Mouse (Mus musculus): ENCODE measurements around the gene Gm11568. TPM values are rescaled to one million over a fixed set of nuclear protein-coding genes. Genes with fewer than 3 reads are reported as not detected.

Gene Gm11568
- not detected for polyA plus RNA-seq (2017; shearing (Covaris generic))

DNA sequence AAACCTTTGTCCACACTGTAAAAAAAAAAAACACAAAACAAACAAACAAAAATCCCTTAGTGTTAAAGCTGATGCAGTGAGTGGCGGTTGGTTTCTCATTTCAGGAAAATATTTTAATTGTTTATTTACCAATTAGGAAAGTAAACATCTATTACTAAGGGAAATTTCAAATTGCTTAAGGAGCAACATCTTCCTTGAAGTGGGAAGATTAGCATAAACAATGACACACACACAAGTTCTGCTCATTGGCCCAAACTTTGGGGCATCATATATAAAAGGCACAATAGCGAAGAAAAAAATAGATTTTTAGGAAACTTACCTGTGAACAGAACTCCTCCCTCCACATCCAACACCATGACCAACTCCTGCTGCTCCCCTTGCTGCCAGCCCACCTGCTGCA, at the start of gene Gm11568:
Gm11568 (plus strand) TSS at position 301 of the 400 bp plus-strand sequence.

DNA sequence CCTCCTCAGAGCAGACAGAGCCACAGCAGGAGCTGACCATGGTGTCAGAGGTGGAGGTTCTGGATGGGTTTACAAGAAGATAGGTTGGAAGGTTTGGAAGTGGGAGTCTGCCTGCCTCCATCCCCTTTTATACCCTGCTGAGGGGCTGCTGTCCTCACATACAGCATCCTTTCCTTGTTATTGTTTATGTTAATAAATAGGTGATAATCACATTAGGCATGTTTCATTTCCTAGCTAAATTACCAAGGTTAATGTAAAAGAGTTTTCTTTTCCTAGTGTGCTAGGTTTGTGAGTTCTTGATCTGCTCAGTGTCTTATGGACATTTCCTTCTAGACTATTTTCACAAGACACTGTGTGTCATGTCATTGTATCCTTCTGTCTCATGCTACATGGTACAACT, 47.9 kb upstream of the Gm11568 start, which contains the start of gene Krtap4-13:
Krtap4-13 (minus strand) TSS at position 101 of the 400 bp plus-strand sequence.

DNA sequence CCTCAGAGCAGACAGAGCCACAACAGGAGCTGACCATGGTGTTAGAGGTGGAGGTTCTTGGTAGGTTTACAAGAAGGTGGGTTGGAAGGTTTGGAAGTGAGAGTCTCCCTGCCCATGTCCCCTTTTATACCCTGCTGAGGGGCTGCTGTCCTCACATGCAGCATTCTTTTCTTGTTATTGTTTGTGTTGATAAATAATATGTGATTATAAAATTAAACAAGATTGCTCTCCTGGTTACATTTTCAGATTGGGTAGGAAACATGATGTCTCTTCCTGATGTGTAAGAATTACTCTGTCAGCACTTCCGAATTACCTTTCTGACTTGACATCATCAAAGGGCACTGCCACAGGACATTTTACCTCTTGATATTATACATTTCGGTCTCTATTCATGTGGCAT, 42.2 kb upstream of the Gm11568 start, which contains the start of gene Gm11564:
Gm11564 (minus strand) TSS at position 101 of the 400 bp plus-strand sequence.

GRCm38 (mm10) chr11:99837966-99838365, 19.8 kb upstream of the Gm11568 start, which contains the start of gene 2300003K06Rik:
Gene 2300003K06Rik (minus strand): TSS chr11:99838066.

GRCm38 (mm10) chr11:99851508-99851907, 6.2 kb upstream of the Gm11568 start, which contains the start of gene Krtap4-16:
Gene Krtap4-16 (minus strand): TSS chr11:99851608.

GRCm38 (mm10) chr11:99864176-99864575, 6.5 kb downstream of the Gm11568 start, which contains the start of gene Gm11559:
Gene Gm11559 (plus strand): TSS chr11:99864476.

GRCm38 (mm10) chr11:99873089-99873488, 15.4 kb downstream of the Gm11568 start, which contains the start of gene Krtap9-1:
Gene Krtap9-1 (plus strand): TSS chr11:99873389.

DNA sequence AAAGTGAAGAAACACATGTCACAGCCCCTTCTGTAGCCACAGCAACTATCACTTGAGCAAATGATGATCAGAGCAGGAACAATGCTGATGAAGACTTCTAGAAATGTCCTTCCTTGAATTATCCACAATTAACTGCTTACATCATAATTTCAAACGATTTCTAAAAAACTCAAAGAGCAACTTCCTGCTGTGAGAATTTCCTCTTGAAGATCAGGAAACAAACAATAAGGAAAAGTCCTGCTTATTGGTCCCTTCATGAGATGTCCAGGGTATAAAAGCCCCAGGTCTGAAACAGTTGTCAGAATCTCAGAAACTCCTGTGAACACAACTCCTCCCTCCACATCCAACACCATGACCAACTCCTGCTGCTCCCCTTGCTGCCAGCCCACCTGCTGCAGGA, 21.2 kb downstream of the Gm11568 start, which contains the start of gene Gm11567:
Gm11567 (plus strand) TSS at position 301 of the 400 bp plus-strand sequence.

GRCm38 (mm10) chr11:99907620-99908019, 49.9 kb downstream of the Gm11568 start, which contains the start of gene Krtap31-1:
Gene Krtap31-1 (plus strand): TSS chr11:99907920.

Other genes starting within 250 kb of the Gm11568 start
- not detected for gene Gm11937, start 247.7 kb upstream of the Gm11568 start, polyA plus RNA-seq (2017; shearing (Covaris generic))
- gene Krtap2-4, start 243.1 kb upstream of the Gm11568 start, polyA plus RNA-seq (2017; shearing (Covaris generic)) = not detected
- not detected for gene Gm11562, start 237.5 kb upstream of the Gm11568 start, polyA plus RNA-seq (2017; shearing (Covaris generic))
- gene Krtap4-1, start 229.7 kb upstream of the Gm11568 start, polyA plus RNA-seq (2017; shearing (Covaris generic)) = not detected
- gene Krtap4-2, start 222.8 kb upstream of the Gm11568 start, polyA plus RNA-seq (2017; shearing (Covaris generic)) = not detected
- not detected for gene Krtap4-7, start 213.8 kb upstream of the Gm11568 start, polyA plus RNA-seq (2017; shearing (Covaris generic))
- not detected for gene Gm11555, start 207.7 kb upstream of the Gm11568 start, polyA plus RNA-seq (2017; shearing (Covaris generic))
- gene Gm11563, start 199.0 kb upstream of the Gm11568 start, polyA plus RNA-seq (2017; shearing (Covaris generic)) = not detected
- not detected for gene Krtap4-6, start 192.0 kb upstream of the Gm11568 start, polyA plus RNA-seq (2017; shearing (Covaris generic))
- gene Gm14190, start 167.2 kb upstream of the Gm11568 start, polyA plus RNA-seq (2017; shearing (Covaris generic)) = not detected
- gene Gm14180, start 123.6 kb upstream of the Gm11568 start, polyA plus RNA-seq (2017; shearing (Covaris generic)) = not detected
- gene Gm11595, start 85.0 kb upstream of the Gm11568 start, polyA plus RNA-seq (2017; shearing (Covaris generic)) = not detected
- gene Krtap4-8, start 77.2 kb upstream of the Gm11568 start, polyA plus RNA-seq (2017; shearing (Covaris generic)) = not detected
- gene Krtap4-9, start 72.7 kb upstream of the Gm11568 start, polyA plus RNA-seq (2017; shearing (Covaris generic)) = not detected
- not detected for gene Gm11596, start 64.5 kb upstream of the Gm11568 start, polyA plus RNA-seq (2017; shearing (Covaris generic))
- gene Gm11569, start 59.0 kb upstream of the Gm11568 start, polyA plus RNA-seq (2017; shearing (Covaris generic)) = not detected
- gene Gm11554, start 53.5 kb upstream of the Gm11568 start, polyA plus RNA-seq (2017; shearing (Covaris generic)) = not detected
- gene Krtap4-13, start 48.0 kb upstream of the Gm11568 start, polyA plus RNA-seq (2017; shearing (Covaris generic)) = not detected
- gene Gm11564, start 42.3 kb upstream of the Gm11568 start, polyA plus RNA-seq (2017; shearing (Covaris generic)) = not detected
- not detected for gene 2300003K06Rik, start 19.9 kb upstream of the Gm11568 start, polyA plus RNA-seq (2017; shearing (Covaris generic))
- not detected for gene Krtap4-16, start 6.3 kb upstream of the Gm11568 start, polyA plus RNA-seq (2017; shearing (Covaris generic))
- not detected for gene Gm11559, start 6.6 kb downstream of the Gm11568 start, polyA plus RNA-seq (2017; shearing (Covaris generic))
- gene Krtap9-1, start 15.5 kb downstream of the Gm11568 start, polyA plus RNA-seq (2017; shearing (Covaris generic)) = not detected
- gene Gm11567, start 21.3 kb downstream of the Gm11568 start, polyA plus RNA-seq (2017; shearing (Covaris generic)) = not detected
- not detected for gene Krtap31-1, start 50.0 kb downstream of the Gm11568 start, polyA plus RNA-seq (2017; shearing (Covaris generic))
- gene Gm11565, start 56.8 kb downstream of the Gm11568 start, polyA plus RNA-seq (2017; shearing (Covaris generic)) = not detected
- gene Krtap31-2, start 78.4 kb downstream of the Gm11568 start, polyA plus RNA-seq (2017; shearing (Covaris generic)) = not detected
- gene Krtap9-5, start 90.6 kb downstream of the Gm11568 start, polyA plus RNA-seq (2017; shearing (Covaris generic)) = not detected
- gene Krtap29-1, start 121.1 kb downstream of the Gm11568 start, polyA plus RNA-seq (2017; shearing (Covaris generic)) = not detected
- gene Krtap16-1, start 128.7 kb downstream of the Gm11568 start, polyA plus RNA-seq (2017; shearing (Covaris generic)) = not detected
- gene Krtap17-1, start 136.1 kb downstream of the Gm11568 start, polyA plus RNA-seq (2017; shearing (Covaris generic)) = not detected
- not detected for gene Krt33a, start 158.3 kb downstream of the Gm11568 start, polyA plus RNA-seq (2017; shearing (Covaris generic))
- not detected for gene Krt33b, start 172.0 kb downstream of the Gm11568 start, polyA plus RNA-seq (2017; shearing (Covaris generic))
- not detected for gene Krt34, start 183.6 kb downstream of the Gm11568 start, polyA plus RNA-seq (2017; shearing (Covaris generic))
- gene Krt31, start 192.6 kb downstream of the Gm11568 start, polyA plus RNA-seq (2017; shearing (Covaris generic)) = not detected
- gene Krt32, start 230.3 kb downstream of the Gm11568 start, polyA plus RNA-seq (2017; shearing (Covaris generic)) = not detected
- gene Krt35, start 238.3 kb downstream of the Gm11568 start, polyA plus RNA-seq (2017; shearing (Covaris generic)) = not detected
- gene Krt36, start 247.7 kb downstream of the Gm11568 start, polyA plus RNA-seq (2017; shearing (Covaris generic)) = not detected